Mouse (Mus musculus) layer of hippocampus, adult 2 months (tissue): ENCODE data around the gene Sympk. TPM values are rescaled to one million over a fixed set of nuclear protein-coding genes. Genes with fewer than 3 reads are reported as not detected.
A peak's percentile ranks its signal among the peaks of the same experiment; 100 is the strongest.

Experiments used
- DNase-seq, 2 experiments: peaks; one replicate each; pipeline ENCODE4 v3.0.0; 2022; ENCODE audit warnings: low spot score in 2 of 2
- H3K27ac ChIP-seq: fragments of 200-600 bp; 2 replicates; pipeline ENCODE4 v1.8.1; 2022
- H3K4me3 ChIP-seq: fragments of 200-600 bp; 2 replicates; pipeline ENCODE4 v1.8.1; 2022; ENCODE audit warnings: mild to moderate bottlenecking
- CTCF ChIP-seq: fragments of 200-600 bp; conservative IDR thresholded peaks from 2 replicates; pipeline ENCODE4 v1.8.1; 2022; ENCODE audit warnings: antibody characterized with exemption, mild to moderate bottlenecking, moderate library complexity
- total RNA-seq, 2 experiments: library from RNA; stranded (reverse); gene quantifications; 2 replicates each; pipeline ENCODE4 v1.2.3; 2021

The Sympk gene
- total RNA-seq, 2 experiments from 2014 or later: 112 to 114 TPM

- no peak for TF ChIP-seq CTCF
- DNase-seq: no peak
- Histone ChIP-seq H3K4me3 (peak overlapping the region; percentile 6; the same call in 1 of the 2 replicates), H3K27ac (peak overlapping the region; percentile 95)
Measured at GRCm38 (mm10) chr7:19001066-19001806, 22.9 kb upstream of the Sympk start.

- TF ChIP-seq CTCF: no peak
- H3K4me3 ChIP-seq: no peak overlapping the region
- peak overlapping the region; percentile 95 for H3K27ac ChIP-seq
- no peak for DNase-seq
Measured at GRCm38 (mm10) chr7:19001807-19002085, 22.4 kb upstream of the Sympk start.

- no peak for DNase-seq
- no peak for TF ChIP-seq CTCF
- H3K4me3 ChIP-seq: peak overlapping the region; percentile 55; the same call in 1 of the 2 replicates
- H3K27ac ChIP-seq: peak overlapping the region; percentile 95
Measured at GRCm38 (mm10) chr7:19002115-19002514, 22.1 kb upstream of the Sympk start.

- DNase-seq: peak; percentile 76 to 87
- Histone ChIP-seq H3K4me3 (peak overlapping the region; percentile 55), H3K27ac (peak overlapping the region; percentile 95)
- no peak for TF ChIP-seq CTCF
Measured at GRCm38 (mm10) chr7:19002848-19003498, 21.2 kb upstream of the Sympk start.

GRCm38 (mm10) chr7:19003902-19004630 lies 20.1 kb upstream of the Sympk start, which contains the start of gene Irf2bp1:
TSS of gene Irf2bp1 (plus strand) at chr7:19004044.
- H3K4me3 ChIP-seq: peak within 1 kb of the TSS; percentile 84
- no peak for TF ChIP-seq CTCF
- DNase-seq: peak; percentile 94 to 95
- H3K27ac ChIP-seq: peak within 1 kb of the TSS; percentile 99

GRCm38 (mm10) chr7:19004631-19005079 lies 19.5 kb upstream of the Sympk start:
- no peak for DNase-seq
- peak overlapping the region; percentile 99 for H3K27ac ChIP-seq
- TF ChIP-seq CTCF: no peak
- peak overlapping the region; percentile 84 for H3K4me3 ChIP-seq

GRCm38 (mm10) chr7:19005417-19006121 lies 18.6 kb upstream of the Sympk start:
- Histone ChIP-seq H3K4me3 (peak overlapping the region; percentile 84; the same call in 1 of the 2 replicates), H3K27ac (no peak overlapping the region)
- DNase-seq: no peak
- TF ChIP-seq CTCF: no peak

- peak; percentile 99 for TF ChIP-seq CTCF
- Histone ChIP-seq H3K27ac (no peak overlapping the region), H3K4me3 (peak overlapping the region; percentile 6; the same call in 1 of the 2 replicates)
- DNase-seq: peak; percentile 83 to 87
Measured at GRCm38 (mm10) chr7:19006476-19006875, 17.7 kb upstream of the Sympk start.

GRCm38 (mm10) chr7:19007026-19007977 lies 16.9 kb upstream of the Sympk start:
- Histone ChIP-seq H3K4me3 (no peak overlapping the region), H3K27ac (no peak overlapping the region)
- no peak for DNase-seq
- TF ChIP-seq CTCF: no peak

GRCm38 (mm10) chr7:19010581-19010980 lies 13.6 kb upstream of the Sympk start:
- Histone ChIP-seq H3K4me3 (no peak overlapping the region), H3K27ac (no peak overlapping the region)
- DNase-seq: no peak
- no peak for TF ChIP-seq CTCF

GRCm38 (mm10) chr7:19012025-19012621 lies 12.1 kb upstream of the Sympk start:
- peak overlapping the region; percentile 51; the same call in 1 of the 2 replicates for H3K27ac ChIP-seq

More at GRCm38 (mm10) chr7:19012025-19012621, 12.1 kb upstream of the Sympk start:
- H3K4me3 ChIP-seq: peak overlapping the region; percentile 29
- TF ChIP-seq CTCF: no peak
- DNase-seq: no peak
